Mouse (Mus musculus): ENCODE measurements around the gene Svep1. TPM values are rescaled to one million over a fixed set of nuclear protein-coding genes. Genes with fewer than 3 reads are reported as not detected.
A peak's percentile ranks its signal among the peaks of the same experiment; 100 is the strongest.

The Svep1 gene
- 7.7 and 8.1 TPM in 2 replicates for polyA plus RNA-seq (2016; fragmentation: Nextera tagmentation; extraction: Ambion mirVana)

DNA sequence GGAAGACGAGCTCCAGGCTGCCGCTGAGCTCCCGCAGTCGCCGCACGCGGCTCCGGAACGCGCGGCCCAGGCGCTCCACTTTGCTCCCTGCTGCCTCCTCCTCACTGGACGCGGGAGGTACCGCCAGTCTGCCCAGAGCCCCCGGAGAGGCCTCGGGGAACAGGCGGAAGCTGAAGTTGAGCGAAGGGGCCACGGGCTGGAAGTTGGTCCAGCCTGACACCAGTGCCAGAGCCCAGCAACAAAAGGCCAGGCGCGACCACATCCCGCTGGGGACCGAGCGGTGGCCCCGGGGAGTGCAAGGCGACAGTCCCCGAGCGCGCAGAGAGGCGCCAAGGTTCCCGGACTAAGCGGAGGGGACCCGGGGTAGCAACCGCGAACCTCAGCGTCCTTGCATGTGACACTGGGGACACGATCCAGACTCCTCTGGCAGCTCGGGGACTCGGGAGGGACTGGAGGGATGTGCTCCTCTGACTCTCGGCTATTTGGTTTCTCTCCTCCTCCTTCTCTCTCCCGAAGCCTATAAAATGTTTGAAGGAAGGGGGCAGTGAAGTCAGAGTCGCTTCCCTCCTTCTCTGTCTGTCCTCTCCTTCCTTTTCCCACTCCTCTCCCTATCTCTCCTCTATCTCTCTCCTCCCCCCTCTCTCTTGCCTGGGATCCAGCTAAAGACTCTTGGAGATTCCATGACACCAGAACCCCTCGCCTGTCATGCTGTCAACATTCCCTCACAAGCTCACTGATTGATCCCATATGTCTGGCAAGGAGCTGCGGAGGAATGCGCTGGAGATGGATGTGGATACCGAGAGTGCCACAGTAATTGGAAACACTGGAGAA, at the start of gene Svep1:
Svep1 (minus strand) TSS at position 745 of the 831 bp plus-strand sequence.
- Histone ChIP-seq H3K9me3 (no peaks in the 10 kb centered on the region), H3K4me3 (peak within 1 kb of the TSS; percentile 60), H3K27me3 (no peaks in the 10 kb centered on the region), H3K36me3 (no peaks in the 10 kb centered on the region), H3K4me1 (peaks cover 16% of the 10 kb centered on the region), H3K4me2 (replicated peaks) (peak within 1 kb of the TSS; percentile 94), H3K9ac (peak within 1 kb of the TSS; percentile 68), H3K27ac (peak within 1 kb of the TSS; percentile 90)
- ATAC-seq (ENCODE audit: insufficient number of reproducible peaks, insufficient read depth, low FRiP score, low TSS enrichment), result peak; percentile 72; the same call in 1 of the 2 replicates
- WGBS, result under 1% methylated on average over 47 of the region's 47 CpGs

DNA sequence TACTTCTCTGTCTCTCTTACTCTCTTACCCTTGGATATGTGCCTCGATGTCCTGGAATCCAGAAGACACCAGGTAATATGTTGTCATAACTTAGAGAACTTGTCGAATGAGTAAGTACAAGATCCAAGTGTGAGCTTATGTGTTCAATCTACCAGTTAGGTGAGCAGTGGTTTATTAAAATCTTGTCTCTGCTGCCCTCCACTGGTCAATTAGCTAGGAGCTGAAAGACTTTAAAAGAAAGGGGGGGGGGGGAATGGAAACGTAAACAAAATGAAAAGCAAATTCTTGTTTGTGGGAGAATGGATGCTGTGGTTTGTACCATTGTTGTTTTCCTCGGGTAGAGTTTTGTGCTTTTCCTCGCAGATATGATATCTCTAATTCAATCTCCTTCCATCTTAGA, 46.8 kb upstream of the Svep1 start:
- H3K4me1 ChIP-seq, result no peaks in the 10 kb centered on the region
- no peaks in the 10 kb centered on the region for H3K36me3 ChIP-seq
- no peak overlapping the region for H3K27ac ChIP-seq
- H3K27me3 ChIP-seq, result no peaks in the 10 kb centered on the region
- H3K9me3 ChIP-seq, result no peaks in the 10 kb centered on the region
- H3K4me2 ChIP-seq (replicated peaks), result no peak overlapping the region
- no peak overlapping the region for H3K9ac ChIP-seq
- no peak overlapping the region for H3K4me3 ChIP-seq
- no peak for ATAC-seq (ENCODE audit: insufficient number of reproducible peaks, insufficient read depth, low FRiP score, low TSS enrichment)
- 31% methylated on average over 5 of the region's 5 CpGs for WGBS

DNA sequence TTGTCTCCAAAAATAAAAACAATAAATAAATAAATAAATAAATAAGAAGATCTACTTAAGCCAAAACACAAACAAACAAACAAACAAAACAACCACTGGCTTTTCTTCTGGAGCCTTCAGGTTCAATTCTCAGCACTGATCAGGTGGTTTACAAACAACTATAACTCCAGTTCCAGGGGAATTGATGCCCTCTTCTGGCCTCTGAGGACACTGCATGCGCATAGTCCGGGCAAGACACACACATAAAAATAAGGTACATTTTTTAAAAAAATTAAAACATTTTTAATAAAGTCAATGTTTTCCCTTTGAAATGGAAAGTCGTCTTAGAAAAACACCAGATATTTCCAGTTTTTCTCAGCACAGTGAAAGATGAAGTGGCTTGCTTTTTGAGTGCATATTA, 45.7 kb upstream of the Svep1 start:
- no peaks in the 10 kb centered on the region for H3K27me3 ChIP-seq
- no peak overlapping the region for H3K4me2 ChIP-seq (replicated peaks)
- no peak for ATAC-seq (ENCODE audit: insufficient number of reproducible peaks, insufficient read depth, low FRiP score, low TSS enrichment)
- H3K9me3 ChIP-seq, result no peaks in the 10 kb centered on the region
- H3K36me3 ChIP-seq, result no peaks in the 10 kb centered on the region
- no peak overlapping the region for H3K27ac ChIP-seq
- no peak overlapping the region for H3K9ac ChIP-seq
- 84% methylated on average over 3 of the region's 3 CpGs for WGBS
- H3K4me1 ChIP-seq, result no peaks in the 10 kb centered on the region
- no peak overlapping the region for H3K4me3 ChIP-seq

DNA sequence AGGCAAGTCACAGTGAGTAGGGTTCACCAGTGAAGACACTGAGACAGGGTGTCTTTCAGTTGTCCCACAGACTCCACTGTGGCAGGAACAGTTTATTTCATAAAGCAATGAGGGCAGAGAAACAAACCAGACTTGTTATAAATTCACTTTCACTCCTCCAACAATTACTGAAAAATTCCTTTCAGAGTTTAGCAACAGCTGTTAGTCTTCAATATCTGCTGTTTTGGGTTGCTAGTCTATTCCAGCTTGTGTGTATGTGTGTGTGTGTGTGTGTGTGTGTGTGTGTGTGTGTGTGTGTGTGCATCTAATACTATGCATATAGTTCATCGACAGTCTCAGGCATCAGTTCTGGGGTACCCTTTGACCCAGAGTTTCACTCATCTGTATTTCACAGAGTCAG, 38.9 kb upstream of the Svep1 start:
- WGBS, result 100% methylated on average over 1 of the region's 1 CpGs
- Histone ChIP-seq H3K9me3 (no peaks in the 10 kb centered on the region), H3K27me3 (no peaks in the 10 kb centered on the region), H3K9ac (no peak overlapping the region), H3K4me3 (no peak overlapping the region), H3K4me1 (no peaks in the 10 kb centered on the region), H3K27ac (no peak overlapping the region), H3K36me3 (no peaks in the 10 kb centered on the region), H3K4me2 (replicated peaks) (no peak overlapping the region)
- no peak for ATAC-seq (ENCODE audit: insufficient number of reproducible peaks, insufficient read depth, low FRiP score, low TSS enrichment)

DNA sequence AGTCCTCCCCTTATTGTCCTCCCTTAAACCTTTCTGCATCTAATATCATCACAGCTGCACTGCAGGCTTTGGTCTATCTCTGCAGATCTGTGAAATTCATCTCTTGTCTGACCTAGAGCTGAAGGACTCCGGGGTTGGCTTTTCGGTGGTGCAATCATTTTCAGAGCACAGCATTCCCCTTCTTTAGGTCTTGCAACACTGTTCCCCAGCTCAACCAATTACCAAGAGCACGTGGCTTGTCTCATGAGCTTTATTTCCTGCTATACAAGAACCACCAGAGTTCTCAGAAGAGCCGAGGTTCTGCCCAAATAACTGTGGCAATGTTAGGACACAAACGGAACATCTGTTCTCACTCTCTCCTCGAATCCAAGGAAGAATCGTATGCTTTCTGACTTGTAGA, 33.8 kb upstream of the Svep1 start:
- ATAC-seq (ENCODE audit: insufficient number of reproducible peaks, insufficient read depth, low FRiP score, low TSS enrichment), result no peak
- no peaks in the 10 kb centered on the region for H3K4me1 ChIP-seq
- H3K9me3 ChIP-seq, result no peaks in the 10 kb centered on the region
- H3K9ac ChIP-seq, result no peak overlapping the region
- 77% methylated on average over 7 of the region's 7 CpGs for WGBS
- no peak overlapping the region for H3K27ac ChIP-seq
- no peaks in the 10 kb centered on the region for H3K36me3 ChIP-seq
- H3K27me3 ChIP-seq, result no peaks in the 10 kb centered on the region
- no peak overlapping the region for H3K4me2 ChIP-seq (replicated peaks)
- H3K4me3 ChIP-seq, result no peak overlapping the region

DNA sequence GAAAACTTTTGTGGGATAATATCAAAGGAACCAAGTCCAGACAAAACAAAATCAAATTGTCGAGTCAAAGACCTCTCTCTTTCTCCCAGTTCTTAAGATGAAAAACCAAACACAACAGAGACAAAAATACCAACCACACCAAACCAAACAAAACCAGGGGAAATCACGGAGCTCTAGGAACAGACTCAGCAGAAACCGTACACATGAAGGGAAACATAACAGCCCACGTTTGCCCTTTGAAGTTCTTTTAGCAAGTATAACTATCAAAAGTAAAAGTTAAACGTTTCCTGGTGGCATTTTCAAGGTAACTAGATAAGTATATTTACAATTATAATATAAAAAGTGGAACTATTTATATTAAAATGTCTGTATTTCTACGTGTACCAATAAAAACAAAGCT, 29.2 kb upstream of the Svep1 start:
- ATAC-seq (ENCODE audit: insufficient number of reproducible peaks, insufficient read depth, low FRiP score, low TSS enrichment), result no peak
- Histone ChIP-seq H3K4me1 (no peaks in the 10 kb centered on the region), H3K27me3 (no peaks in the 10 kb centered on the region), H3K4me2 (replicated peaks) (no peak overlapping the region), H3K36me3 (no peaks in the 10 kb centered on the region), H3K9me3 (no peaks in the 10 kb centered on the region), H3K27ac (no peak overlapping the region), H3K4me3 (no peak overlapping the region), H3K9ac (no peak overlapping the region)
- WGBS, result 39% methylated on average over 6 of the region's 6 CpGs

DNA sequence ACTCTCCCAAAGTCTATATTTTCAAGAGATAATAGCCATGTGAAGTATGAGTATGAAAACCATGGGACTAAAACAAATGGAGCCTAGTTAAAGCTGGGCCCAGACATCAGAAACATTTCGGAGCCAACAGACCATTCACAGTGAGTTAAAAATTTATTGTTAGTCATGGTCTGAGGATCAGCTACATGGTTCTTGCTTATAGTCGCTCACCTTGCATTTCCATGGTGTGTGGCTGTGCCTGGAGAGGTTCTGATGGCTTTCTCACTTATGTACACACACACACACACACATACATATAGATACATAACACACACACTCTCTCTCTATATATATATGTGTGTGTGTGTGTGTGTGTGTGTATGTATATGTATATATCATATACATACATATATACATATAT, 16.8 kb upstream of the Svep1 start:
- ATAC-seq (ENCODE audit: insufficient number of reproducible peaks, insufficient read depth, low FRiP score, low TSS enrichment), result no peak
- Histone ChIP-seq H3K4me2 (replicated peaks) (no peak overlapping the region), H3K27ac (no peak overlapping the region)

DNA sequence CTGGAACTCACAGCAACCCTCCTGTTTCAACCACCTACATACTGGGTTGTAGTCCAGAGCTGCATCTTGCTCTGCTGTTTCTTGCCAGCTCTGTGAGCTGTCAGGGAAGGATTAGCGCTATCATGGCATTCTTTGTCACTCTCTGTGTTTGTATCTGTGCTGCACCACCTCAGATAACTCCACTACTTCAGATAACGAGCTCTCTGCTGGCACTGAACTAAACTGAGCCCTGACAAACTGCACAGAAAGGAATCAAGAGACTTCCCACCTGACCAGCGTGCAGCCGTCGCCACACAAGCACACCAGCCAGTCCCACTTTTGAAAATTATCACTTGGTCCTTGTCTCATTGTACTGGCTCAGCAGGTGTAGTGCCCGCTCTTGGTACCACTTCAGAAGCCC, 4.7 kb upstream of the Svep1 start:
- no peak overlapping the region for H3K4me3 ChIP-seq
- H3K9ac ChIP-seq, result no peak overlapping the region
- no peaks in the 10 kb centered on the region for H3K36me3 ChIP-seq
- WGBS, result 69% methylated on average over 6 of the region's 6 CpGs
- no peak overlapping the region for H3K4me2 ChIP-seq (replicated peaks)
- H3K9me3 ChIP-seq, result no peaks in the 10 kb centered on the region
- no peak for ATAC-seq (ENCODE audit: insufficient number of reproducible peaks, insufficient read depth, low FRiP score, low TSS enrichment)
- H3K27ac ChIP-seq, result no peak overlapping the region
- H3K27me3 ChIP-seq, result no peaks in the 10 kb centered on the region
- H3K4me1 ChIP-seq, result peaks cover 12% of the 10 kb centered on the region

More for the DNA sequence above, 16.8 kb upstream of the Svep1 start:
- WGBS, result 94% methylated on average over 2 of the region's 2 CpGs
- Histone ChIP-seq H3K27me3 (no peaks in the 10 kb centered on the region), H3K4me1 (no peaks in the 10 kb centered on the region), H3K36me3 (no peaks in the 10 kb centered on the region), H3K4me3 (no peak overlapping the region), H3K9ac (no peak overlapping the region), H3K9me3 (no peaks in the 10 kb centered on the region)

DNA sequence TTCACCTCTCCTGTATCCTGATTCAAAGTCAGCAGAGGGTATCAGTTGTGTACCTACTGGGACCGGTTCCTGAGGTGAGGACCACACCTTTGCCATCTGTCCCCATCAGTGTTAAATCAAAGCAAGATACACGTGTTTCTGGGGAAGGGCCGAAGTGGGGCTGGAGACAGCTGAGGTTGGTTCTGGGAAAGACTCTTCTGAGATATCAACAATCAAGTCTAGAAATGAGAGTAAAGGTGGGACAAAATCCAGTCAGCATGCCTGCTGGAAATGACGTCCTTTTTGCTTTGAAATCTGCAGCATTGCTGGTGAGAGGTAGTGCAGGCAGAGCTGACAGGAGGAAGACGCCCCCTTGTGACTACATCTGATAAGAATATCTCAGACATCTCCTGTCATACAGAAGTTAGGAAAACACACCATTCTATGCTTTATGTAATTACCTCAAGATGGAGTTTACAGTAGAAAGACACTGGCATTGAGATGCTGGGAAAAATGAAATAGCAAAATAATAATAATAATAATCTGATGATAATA, 4.0 kb upstream of the Svep1 start:
- no peak overlapping the region for H3K4me2 ChIP-seq (replicated peaks)
- H3K27me3 ChIP-seq, result no peaks in the 10 kb centered on the region
- H3K4me3 ChIP-seq, result no peak overlapping the region
- ATAC-seq (ENCODE audit: insufficient number of reproducible peaks, insufficient read depth, low FRiP score, low TSS enrichment), result no peak
- H3K4me1 ChIP-seq, result peaks cover 12% of the 10 kb centered on the region
- no peaks in the 10 kb centered on the region for H3K9me3 ChIP-seq
- H3K36me3 ChIP-seq, result no peaks in the 10 kb centered on the region
- no peak overlapping the region for H3K27ac ChIP-seq
- 51% methylated on average over 5 of the region's 5 CpGs for WGBS
- H3K9ac ChIP-seq, result no peak overlapping the region

DNA sequence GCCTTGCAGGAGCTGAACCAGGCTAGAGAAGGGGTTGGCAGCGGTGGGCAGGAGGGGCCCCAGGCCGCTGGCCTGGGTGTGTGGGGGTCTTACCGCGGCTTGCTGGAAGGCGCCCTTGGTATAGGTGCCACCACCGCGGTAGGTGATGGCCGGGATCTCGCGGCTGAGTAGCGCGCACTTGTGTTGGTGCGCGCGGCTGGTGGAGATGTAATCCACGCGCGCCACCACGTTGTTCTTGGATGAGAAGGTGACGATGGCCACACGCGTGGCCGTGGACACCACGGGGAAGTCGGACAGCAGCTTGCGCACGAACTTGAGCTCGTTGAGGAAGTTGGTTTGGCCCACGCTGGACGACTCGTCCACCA, 927 bp downstream of the Svep1 start:
- Histone ChIP-seq H3K4me2 (replicated peaks) (peak overlapping the region; percentile 94), H3K4me3 (peak overlapping the region; percentile 60), H3K36me3 (no peaks in the 10 kb centered on the region), H3K9ac (peak overlapping the region; percentile 68), H3K27ac (peak overlapping the region; percentile 90), H3K27me3 (no peaks in the 10 kb centered on the region), H3K9me3 (no peaks in the 10 kb centered on the region), H3K4me1 (peaks cover 16% of the 10 kb centered on the region)
- no peak for ATAC-seq (ENCODE audit: insufficient number of reproducible peaks, insufficient read depth, low FRiP score, low TSS enrichment)
- WGBS, result under 1% methylated on average over 31 of the region's 31 CpGs

DNA sequence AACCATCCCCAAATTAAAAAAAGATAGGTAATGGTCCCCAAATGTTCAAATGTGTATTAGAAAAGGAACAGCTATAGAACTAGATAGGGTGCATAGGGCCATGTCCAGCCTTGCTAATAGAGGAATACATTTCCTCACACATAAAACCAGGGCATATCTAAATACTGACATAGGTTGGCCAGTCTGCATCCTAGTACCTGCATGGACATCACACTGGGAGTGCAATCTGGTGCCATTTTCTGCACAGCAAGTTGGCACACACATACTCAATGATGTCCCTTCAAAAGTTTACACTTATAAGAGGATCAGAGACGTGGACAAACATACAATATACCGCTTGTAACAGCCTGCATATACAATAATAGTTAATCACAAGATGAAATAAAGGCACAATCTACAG, 5.0 kb downstream of the Svep1 start:
- H3K4me1 ChIP-seq, result peaks cover 5% of the 10 kb centered on the region
- H3K36me3 ChIP-seq, result no peaks in the 10 kb centered on the region
- 85% methylated on average over 2 of the region's 2 CpGs for WGBS
- ATAC-seq (ENCODE audit: insufficient number of reproducible peaks, insufficient read depth, low FRiP score, low TSS enrichment), result no peak
- no peak overlapping the region for H3K4me2 ChIP-seq (replicated peaks)
- no peak overlapping the region for H3K27ac ChIP-seq
- no peak overlapping the region for H3K4me3 ChIP-seq
- H3K9me3 ChIP-seq, result no peaks in the 10 kb centered on the region
- H3K9ac ChIP-seq, result no peak overlapping the region
- no peaks in the 10 kb centered on the region for H3K27me3 ChIP-seq

DNA sequence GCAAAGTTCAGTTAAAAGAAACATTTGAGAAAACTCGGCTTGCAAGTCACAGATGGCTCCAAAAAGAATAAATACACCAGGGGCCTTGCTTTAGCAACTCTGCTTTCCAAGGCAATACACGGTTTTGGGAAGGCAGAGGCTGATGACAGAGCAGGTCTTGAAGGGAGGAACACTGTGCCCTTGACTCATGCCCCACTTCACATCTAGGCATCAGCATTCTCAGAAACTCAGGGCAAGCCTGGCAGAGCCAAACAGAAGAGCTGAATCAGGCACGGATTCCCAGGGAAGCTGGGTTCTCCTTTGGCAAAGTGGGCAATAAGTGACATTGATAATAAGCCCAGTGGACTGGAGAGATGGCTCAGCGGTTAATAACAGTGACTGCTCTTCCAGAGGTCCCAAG, 5.8 kb downstream of the Svep1 start:
- no peak overlapping the region for H3K27ac ChIP-seq
- WGBS, result 58% methylated on average over 4 of the region's 4 CpGs
- H3K4me3 ChIP-seq, result no peak overlapping the region
- no peak overlapping the region for H3K4me2 ChIP-seq (replicated peaks)
- H3K9ac ChIP-seq, result no peak overlapping the region
- H3K4me1 ChIP-seq, result 0 out of 2 replicates have a peak, but pooled peaks cover 3% of the 10 kb centered on the region
- H3K9me3 ChIP-seq, result no peaks in the 10 kb centered on the region
- no peaks in the 10 kb centered on the region for H3K27me3 ChIP-seq
- no peaks in the 10 kb centered on the region for H3K36me3 ChIP-seq
- ATAC-seq (ENCODE audit: insufficient number of reproducible peaks, insufficient read depth, low FRiP score, low TSS enrichment), result no peak
